Mouse (Mus musculus): ENCODE measurements around the gene Aurkaip1. TPM values are rescaled to one million over a fixed set of nuclear protein-coding genes. Genes with fewer than 3 reads are reported as not detected.
A peak's percentile ranks its signal among the peaks of the same experiment; 100 is the strongest.

Aurkaip1 gene
- polyA plus RNA-seq, 1 experiment = 159 TPM

DNA sequence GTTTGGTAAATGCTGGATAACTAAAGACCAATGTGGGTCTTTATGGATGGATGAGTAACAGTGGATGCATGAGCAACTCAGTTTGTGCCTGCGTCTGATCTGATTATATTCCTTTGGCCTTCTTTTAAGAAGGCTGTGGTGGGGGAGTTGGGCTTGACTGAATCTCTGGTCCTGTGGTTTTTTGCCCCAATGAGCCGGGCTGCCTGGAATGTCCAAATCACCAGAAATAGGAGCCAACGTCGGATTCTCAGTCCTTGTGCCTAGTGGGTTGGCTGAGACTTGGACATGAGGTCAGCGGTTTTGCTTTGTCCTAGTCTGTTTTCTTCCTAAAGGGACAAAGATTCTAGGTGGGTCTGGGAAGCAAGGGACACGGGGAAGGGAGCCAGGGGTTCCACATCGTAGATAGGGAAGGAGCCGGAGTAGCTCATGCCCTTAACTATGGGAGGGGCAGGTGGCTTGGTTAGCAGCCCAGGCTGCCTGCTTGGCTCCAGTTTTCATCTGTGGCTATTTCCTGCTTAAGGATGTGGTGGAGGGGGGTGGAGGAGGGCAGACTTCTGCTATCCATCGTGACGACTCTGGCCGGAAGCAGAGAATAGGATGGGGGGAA, 6.4 kb downstream of the Aurkaip1 start:
- Histone ChIP-seq H3K27me3 (ENCODE audit: control insufficient read depth, insufficient read depth, low read length) (no peaks in the 10 kb centered on the region), H3K27ac (ENCODE audit: insufficient read depth, low read depth, low read length) (peak overlapping the region; percentile 93), H3K36me3 (ENCODE audit: control insufficient read depth, insufficient read depth, low read length) (peaks cover 4% of the 10 kb centered on the region; the same call in 1 of the 2 replicates), H3K4me1 (ENCODE audit: control insufficient read depth, insufficient read depth, insufficient read length, low read length) (peaks cover 20% of the 10 kb centered on the region), H3K4me3 (ENCODE audit: low read depth, low read length) (no peak overlapping the region)
- WGBS = 49% methylated on average over 11 of the region's 11 CpGs
- TF ChIP-seq CTCF (IDR thresholded peaks at IDR 0.05; ENCODE audit: extremely low read depth, insufficient read length, insufficient replicate concordance, low read depth, low read length) (no peak), POLR2A (IDR thresholded peaks at IDR 0.05; ENCODE audit: low read depth, low read length) (no peak)

- WGBS = 67% methylated on average over 8 of the region's 8 CpGs
- H3K27ac ChIP-seq (ENCODE audit: insufficient read depth, low read depth, low read length) = peak overlapping the region; percentile 94
- no peak for TF ChIP-seq POLR2A (IDR thresholded peaks at IDR 0.05; ENCODE audit: low read depth, low read length)
- no peak for TF ChIP-seq CTCF (IDR thresholded peaks at IDR 0.05; ENCODE audit: extremely low read depth, insufficient read length, insufficient replicate concordance, low read depth, low read length)
- H3K4me1 ChIP-seq (ENCODE audit: control insufficient read depth, insufficient read depth, insufficient read length, low read length) = peaks cover 17% of the 10 kb centered on the region
- H3K36me3 ChIP-seq (ENCODE audit: control insufficient read depth, insufficient read depth, low read length) = no peaks in the 10 kb centered on the region
- 0 out of 2 replicates have a peak overlapping the region, but pooled peaks have one; percentile 6 for H3K4me3 ChIP-seq (ENCODE audit: low read depth, low read length)
- no peaks in the 10 kb centered on the region for H3K27me3 ChIP-seq (ENCODE audit: control insufficient read depth, insufficient read depth, low read length)
Observed at GRCm38 (mm10) chr4:155838187-155839153, 7.4 kb downstream of the Aurkaip1 start.

DNA sequence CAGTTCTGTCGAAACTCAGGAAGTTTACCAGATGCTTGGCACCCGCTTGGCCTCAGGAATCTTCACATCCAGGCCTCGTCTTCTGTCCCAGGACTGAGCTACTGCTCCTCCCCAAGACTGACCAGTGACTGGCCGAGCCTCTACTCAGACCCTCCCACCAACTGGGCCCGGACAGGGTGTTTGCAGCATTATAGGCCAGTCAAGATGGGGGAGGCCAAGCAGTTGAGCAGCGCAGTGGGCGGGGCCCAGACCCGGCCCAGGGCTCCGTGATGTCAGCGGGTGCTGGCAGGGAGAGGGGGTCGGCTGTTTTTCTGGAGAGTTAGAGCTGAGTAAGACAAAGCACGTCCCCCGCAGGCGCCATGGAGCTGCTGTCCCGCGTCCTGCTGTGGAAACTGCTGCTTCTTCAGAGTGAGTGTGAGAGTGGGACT, 8.4 kb downstream of the Aurkaip1 start, which contains the start of gene Mxra8:
Mxra8 (plus strand) TSS at position 198 of the 428 bp plus-strand sequence.
- TF ChIP-seq CTCF (IDR thresholded peaks at IDR 0.05; ENCODE audit: extremely low read depth, insufficient read length, insufficient replicate concordance, low read depth, low read length) = no peak
- TF ChIP-seq POLR2A (IDR thresholded peaks at IDR 0.05; ENCODE audit: low read depth, low read length) = no peak
- 64% methylated on average over 16 of the region's 16 CpGs for WGBS
- Histone ChIP-seq H3K4me3 (ENCODE audit: low read depth, low read length) (peak within 1 kb of the TSS; percentile 76), H3K27me3 (ENCODE audit: control insufficient read depth, insufficient read depth, low read length) (no peaks in the 10 kb centered on the region), H3K4me1 (ENCODE audit: control insufficient read depth, insufficient read depth, insufficient read length, low read length) (peaks cover 14% of the 10 kb centered on the region), H3K27ac (ENCODE audit: insufficient read depth, low read depth, low read length) (peak within 1 kb of the TSS; percentile 94), H3K36me3 (ENCODE audit: control insufficient read depth, insufficient read depth, low read length) (no peaks in the 10 kb centered on the region)

DNA sequence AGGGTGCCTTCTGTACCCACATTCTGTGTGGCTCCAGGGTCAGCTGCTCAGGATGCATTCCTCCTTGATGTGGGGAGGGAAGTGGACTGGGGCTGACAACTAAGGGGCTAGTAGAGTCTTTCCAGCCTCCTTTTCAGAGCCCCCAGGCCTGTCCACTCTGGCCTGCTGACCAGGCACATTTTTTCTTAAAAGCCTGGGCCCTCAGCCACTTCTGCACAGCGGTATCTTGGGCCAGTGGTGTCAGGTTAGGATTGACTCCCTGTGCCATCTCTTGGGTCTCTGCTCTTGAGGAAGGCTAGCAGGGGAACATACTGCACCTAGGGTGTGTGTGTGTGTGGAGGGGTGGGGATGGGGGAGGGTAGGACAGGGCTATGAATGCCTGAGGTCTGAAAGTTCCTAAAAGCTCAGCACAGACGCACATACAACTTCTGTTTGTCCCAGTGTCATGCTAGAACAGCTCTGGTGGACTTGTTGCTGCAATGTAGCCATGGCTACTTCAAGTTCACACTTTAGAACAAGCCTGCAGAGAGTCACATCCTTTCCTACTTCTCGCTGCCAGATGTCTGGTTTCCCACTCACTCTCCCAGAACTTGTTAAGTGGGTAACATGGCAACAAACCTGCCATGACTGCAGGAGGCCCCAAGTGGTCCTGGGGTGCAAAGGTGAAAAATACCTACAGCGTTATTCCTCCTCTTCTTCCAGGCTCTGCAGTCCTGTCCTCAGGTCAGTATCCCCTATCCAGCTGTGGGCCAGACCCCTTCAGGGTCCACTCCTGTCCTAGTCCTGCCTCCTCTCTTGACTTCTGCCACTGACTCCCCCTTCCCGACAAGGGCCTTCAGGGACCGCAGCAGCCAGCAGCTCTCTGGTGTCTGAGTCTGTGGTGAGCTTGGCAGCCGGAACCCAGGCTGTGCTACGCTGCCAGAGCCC, 9.3 kb downstream of the Aurkaip1 start:
- 19% methylated on average over 8 of the region's 8 CpGs for WGBS
- Histone ChIP-seq H3K36me3 (ENCODE audit: control insufficient read depth, insufficient read depth, low read length) (no peaks in the 10 kb centered on the region), H3K27me3 (ENCODE audit: control insufficient read depth, insufficient read depth, low read length) (no peaks in the 10 kb centered on the region), H3K4me3 (ENCODE audit: low read depth, low read length) (peak overlapping the region; percentile 76), H3K4me1 (ENCODE audit: control insufficient read depth, insufficient read depth, insufficient read length, low read length) (peaks cover 14% of the 10 kb centered on the region), H3K27ac (ENCODE audit: insufficient read depth, low read depth, low read length) (peak overlapping the region; percentile 70)
- TF ChIP-seq POLR2A (IDR thresholded peaks at IDR 0.05; ENCODE audit: low read depth, low read length) = no peak
- no peak for TF ChIP-seq CTCF (IDR thresholded peaks at IDR 0.05; ENCODE audit: extremely low read depth, insufficient read length, insufficient replicate concordance, low read depth, low read length)

- Histone ChIP-seq H3K27me3 (ENCODE audit: control insufficient read depth, insufficient read depth, low read length) (no peaks in the 10 kb centered on the region), H3K36me3 (ENCODE audit: control insufficient read depth, insufficient read depth, low read length) (no peaks in the 10 kb centered on the region), H3K4me1 (ENCODE audit: control insufficient read depth, insufficient read depth, insufficient read length, low read length) (peaks cover 14% of the 10 kb centered on the region), H3K27ac (ENCODE audit: insufficient read depth, low read depth, low read length) (peak overlapping the region; percentile 70), H3K4me3 (ENCODE audit: low read depth, low read length) (peak overlapping the region; percentile 76)
- under 1% methylated on average over 32 of the region's 32 CpGs for WGBS
- TF ChIP-seq CTCF (IDR thresholded peaks at IDR 0.05; ENCODE audit: extremely low read depth, insufficient read length, insufficient replicate concordance, low read depth, low read length) (peak; percentile 46; the same call in 1 of the 2 replicates), POLR2A (IDR thresholded peaks at IDR 0.05; ENCODE audit: low read depth, low read length) (no peak; the same call in 1 of the 2 replicates)
Observed at GRCm38 (mm10) chr4:155841003-155841454, 10.0 kb downstream of the Aurkaip1 start.

GRCm38 (mm10) chr4:155841651-155842270, 10.7 kb downstream of the Aurkaip1 start:
- Histone ChIP-seq H3K27me3 (ENCODE audit: control insufficient read depth, insufficient read depth, low read length) (no peaks in the 10 kb centered on the region), H3K27ac (ENCODE audit: insufficient read depth, low read depth, low read length) (no peak overlapping the region), H3K4me1 (ENCODE audit: control insufficient read depth, insufficient read depth, insufficient read length, low read length) (peaks cover 14% of the 10 kb centered on the region), H3K36me3 (ENCODE audit: control insufficient read depth, insufficient read depth, low read length) (no peaks in the 10 kb centered on the region), H3K4me3 (ENCODE audit: low read depth, low read length) (peak overlapping the region; percentile 76)
- WGBS = 41% methylated on average over 38 of the region's 38 CpGs
- TF ChIP-seq POLR2A (IDR thresholded peaks at IDR 0.05; ENCODE audit: low read depth, low read length) = no peak
- TF ChIP-seq CTCF (IDR thresholded peaks at IDR 0.05; ENCODE audit: extremely low read depth, insufficient read length, insufficient replicate concordance, low read depth, low read length) = no peak
